In the genomic region with DNA sequence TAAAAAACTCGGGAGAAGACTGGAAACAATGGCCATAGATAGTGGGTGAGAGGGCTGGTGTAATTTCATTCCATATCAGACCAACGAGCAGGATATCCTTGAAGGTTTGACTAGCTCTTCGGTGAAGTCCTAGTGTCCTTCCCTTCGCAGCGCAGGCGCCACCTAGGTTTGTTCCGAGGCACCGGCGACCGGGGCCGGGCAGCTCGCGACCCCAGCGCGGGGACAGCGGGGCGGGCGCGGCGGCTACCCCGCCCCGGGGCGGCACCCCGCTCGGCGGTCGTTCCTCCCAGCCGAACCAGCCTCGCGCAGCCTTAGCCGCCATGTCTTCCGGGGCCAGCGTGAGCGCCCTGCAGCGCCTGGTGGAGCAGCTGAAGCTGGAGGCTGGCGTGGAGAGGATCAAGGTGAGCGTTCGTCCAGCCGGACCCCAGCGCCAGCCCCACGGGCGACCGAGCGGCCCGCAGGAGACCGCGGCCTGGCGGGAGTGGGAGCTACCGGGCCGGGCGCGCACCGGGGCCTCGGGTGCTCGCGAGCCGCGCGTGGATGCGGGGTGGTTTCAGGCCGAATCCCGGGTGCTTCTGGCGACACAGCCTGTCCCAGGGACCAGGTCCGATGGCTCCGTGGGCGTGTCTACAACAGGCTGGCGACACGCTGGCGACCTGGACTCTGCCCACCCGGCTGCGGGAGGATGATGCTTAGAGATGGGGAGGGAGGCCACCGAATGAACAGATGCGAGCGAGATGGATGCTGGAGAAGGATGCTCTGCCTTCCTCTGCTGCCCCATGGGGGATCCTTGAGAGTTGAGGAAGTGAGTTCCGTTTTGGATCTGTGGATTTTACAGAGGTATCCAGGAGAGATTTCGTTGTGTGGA, we compare ENCODE assay signal across 8 mouse cellular contexts. TPM values are rescaled to one million over a fixed set of nuclear protein-coding genes. Genes with fewer than 3 reads are reported as not detected.
DNase-seq lines count a peak whose midpoint lies in the region; ATAC-seq and TF ChIP-seq lines count a peak whose summit lies in the region.

A gene (plus strand): TSS at position 171 of the 868 bp plus-strand sequence.

- peaks cover 3% of the 10 kb centered on the region; the same call in 1 of the 2 replicates for H3K36me3 ChIP-seq in heart, embryonic 12.5 days
- peaks cover 7% of the 10 kb centered on the region; the same call in 1 of the 2 replicates for H3K36me3 ChIP-seq in kidney, embryonic 16.5 days (ENCODE audit: insufficient read depth, low read length)
- no peaks in the 10 kb centered on the region for H3K36me3 ChIP-seq in liver, embryonic 11.5 days (ENCODE audit: control insufficient read depth, insufficient read depth, low read length)
- H3K36me3 ChIP-seq in myocyte (ENCODE audit: control insufficient read depth, insufficient read depth), result peaks cover 7% of the 10 kb centered on the region
- peaks cover 1% of the 10 kb centered on the region; the same call in 1 of the 2 replicates for H3K36me3 ChIP-seq in splenic B cell, adult 2 months (ENCODE audit: control insufficient read depth, insufficient read depth, low read length, poor library complexity, severe bottlenecking)

- H3ac ChIP-seq in myocyte (ENCODE audit: control insufficient read depth, insufficient read length), result peak within 1 kb of the TSS; percentile 8

- peak within 1 kb of the TSS; percentile 93 for H3K4me2 ChIP-seq in heart, embryonic 12.5 days
- H3K4me2 ChIP-seq in kidney, embryonic 16.5 days (replicated peaks; ENCODE audit: low read depth, low read length), result peak within 1 kb of the TSS; percentile 73
- H3K4me2 ChIP-seq in liver, embryonic 11.5 days, result peak within 1 kb of the TSS; percentile 80
- H3K4me2 ChIP-seq in myocyte (ENCODE audit: low read depth), result peak within 1 kb of the TSS; percentile 87

- TF ChIP-seq POLR2A in myocyte (IDR thresholded peaks at IDR 0.05; ENCODE audit: insufficient read length, low read depth), result peak; percentile 82

- WGBS in heart, embryonic 12.5 days, result 10% methylated on average over 76 of the region's 76 CpGs
- WGBS in kidney, embryonic 16.5 days, result 7% methylated on average over 76 of the region's 76 CpGs
- WGBS in liver, embryonic 11.5 days, result 10% methylated on average over 76 of the region's 76 CpGs

- peak; percentile 81 for ATAC-seq in CD4-positive, CD25-positive, alpha-beta regulatory T cell, adult 4 months
- peak; percentile 69 for ATAC-seq in erythroid progenitor cell, adult 5-6 weeks (replicated peaks; ENCODE audit: low FRiP score, poor library complexity, severe bottlenecking)
- peak; percentile 75 for ATAC-seq in heart, embryonic 12.5 days (ENCODE audit: insufficient number of reproducible peaks, low FRiP score)
- peak; percentile 89 for ATAC-seq in kidney, embryonic 16.5 days (ENCODE audit: low FRiP score, low TSS enrichment)
- peak; percentile 90 for ATAC-seq in liver, embryonic 11.5 days (replicated peaks; ENCODE audit: low FRiP score)

- no peaks in the 10 kb centered on the region for H3K27me3 ChIP-seq in heart, embryonic 12.5 days (replicated peaks)
- H3K27me3 ChIP-seq in kidney, embryonic 16.5 days (ENCODE audit: insufficient read depth, low read length), result no peaks in the 10 kb centered on the region
- H3K27me3 ChIP-seq in liver, embryonic 11.5 days (replicated peaks; ENCODE audit: control insufficient read depth, insufficient read depth, low read length), result no peaks in the 10 kb centered on the region
- no peaks in the 10 kb centered on the region for H3K27me3 ChIP-seq in myocyte (ENCODE audit: control insufficient read depth, insufficient read depth, insufficient read length)
- no peaks in the 10 kb centered on the region for H3K27me3 ChIP-seq in splenic B cell, adult 2 months (ENCODE audit: control insufficient read depth, insufficient read depth, low read length, poor library complexity, severe bottlenecking)

- H3K4me3 ChIP-seq in brown adipose tissue, adult 24 weeks (ENCODE audit: insufficient read depth, low read depth, low read length), result peak within 1 kb of the TSS; percentile 69
- H3K4me3 ChIP-seq in heart, embryonic 12.5 days, result peak within 1 kb of the TSS; percentile 95
- H3K4me3 ChIP-seq in kidney, embryonic 16.5 days (ENCODE audit: low read length), result peak within 1 kb of the TSS; percentile 88
- peak within 1 kb of the TSS; percentile 73 for H3K4me3 ChIP-seq in liver, embryonic 11.5 days (ENCODE audit: low read depth, low read length)
- peak within 1 kb of the TSS; percentile 36 for H3K4me3 ChIP-seq in myocyte

- DNase-seq in liver, embryonic 11.5 days (ENCODE audit: low spot score), result peak; percentile 78
- DNase-seq in splenic B cell, adult 2 months (ENCODE audit: low read depth, low spot score), result peak; percentile 66

- H3K27ac ChIP-seq in brown adipose tissue, adult 24 weeks (replicated peaks; ENCODE audit: low read depth, low read length), result no peak within 1 kb of the TSS
- peak within 1 kb of the TSS; percentile 53; the same call in 1 of the 2 replicates for H3K27ac ChIP-seq in heart, embryonic 12.5 days (ENCODE audit: poor library complexity, severe bottlenecking)
- H3K27ac ChIP-seq in kidney, embryonic 16.5 days (ENCODE audit: low read length), result peak within 1 kb of the TSS; percentile 61
- H3K27ac ChIP-seq in liver, embryonic 11.5 days (ENCODE audit: low read depth, low read length), result peak within 1 kb of the TSS; percentile 34; the same call in 1 of the 2 replicates

- peaks cover 20% of the 10 kb centered on the region for H3K79me2 ChIP-seq in myocyte (ENCODE audit: control insufficient read depth, insufficient read depth)

- H3K9ac ChIP-seq in heart, embryonic 12.5 days, result peak within 1 kb of the TSS; percentile 96
- H3K9ac ChIP-seq in kidney, embryonic 16.5 days (replicated peaks; ENCODE audit: low read length), result peak within 1 kb of the TSS; percentile 90
- H3K9ac ChIP-seq in liver, embryonic 11.5 days (ENCODE audit: low read depth, low read length), result peak within 1 kb of the TSS; percentile 77

- H3K4me1 ChIP-seq in brown adipose tissue, adult 24 weeks (ENCODE audit: control insufficient read depth, insufficient read depth, insufficient read length, low read length), result peaks cover 3% of the 10 kb centered on the region; the same call in 1 of the 2 replicates
- no peaks in the 10 kb centered on the region for H3K4me1 ChIP-seq in heart, embryonic 12.5 days (replicated peaks)
- H3K4me1 ChIP-seq in kidney, embryonic 16.5 days (ENCODE audit: insufficient read depth, low read length), result 0 out of 2 replicates have a peak, but pooled peaks cover 4% of the 10 kb centered on the region
- H3K4me1 ChIP-seq in liver, embryonic 11.5 days (replicated peaks; ENCODE audit: control insufficient read depth, insufficient read depth, low read length), result peaks cover 8% of the 10 kb centered on the region; the same call in 1 of the 2 replicates

- H3K9me3 ChIP-seq in heart, embryonic 12.5 days (replicated peaks), result peaks cover 2% of the 10 kb centered on the region; the same call in 1 of the 2 replicates
- H3K9me3 ChIP-seq in kidney, embryonic 16.5 days (ENCODE audit: low read length), result peaks cover 3% of the 10 kb centered on the region
- 0 out of 2 replicates have a peak, but pooled peaks cover 2% of the 10 kb centered on the region for H3K9me3 ChIP-seq in liver, embryonic 11.5 days (ENCODE audit: control insufficient read depth, low read length)

TF ChIP-seq in myocyte, 11 proteins besides CTCF, POLR2A, EP300 and RAD21:
- TF ChIP-seq MYOG (IDR thresholded peaks at IDR 0.05; ENCODE audit: control insufficient read depth in 1 of 3, insufficient read depth in 1 of 3, insufficient read length in 2 of 3, low read depth in 2 of 3) (peak in 1 of 3 experiments; percentile 1), MYOD1 (IDR thresholded peaks at IDR 0.05; ENCODE audit: control insufficient read depth in 1 of 3, insufficient read length in 2 of 3, low read depth in 2 of 3) (no peak)

RNA-seq across cellular contexts. Expression of the gene that starts here (rescaled TPM):
- polyA plus RNA-seq in CD4-positive, CD25-positive, alpha-beta regulatory T cell, adult 4 months (2017; shearing (Covaris generic)), result 100 to 1,000 TPM; 105 to 116 TPM
- polyA plus RNA-seq in brown adipose tissue, adult 24 weeks (2012; ENCODE audit: insufficient read depth, insufficient read length, missing spikeins), result 34.8 and 39.2 TPM in 2 replicates
- 26.0 and 34.2 TPM in 2 replicates for total RNA-seq in erythroid progenitor cell, adult 5-6 weeks (2015; ENCODE audit: low replicate concordance)
- total RNA-seq in erythroid progenitor cell, adult 5-6 weeks (2017; ENCODE audit: low replicate concordance), result 7.8 and 8.2 TPM in 2 replicates
- 38.8 and 47.7 TPM in 2 replicates for polyA plus RNA-seq in heart, embryonic 12.5 days (2016; fragmentation: Nextera tagmentation; extraction: Ambion mirVana)
- 89.6 and 92.9 TPM in 2 replicates for polyA plus RNA-seq in kidney, embryonic 16.5 days (2015; fragmentation: Nextera tagmentation; extraction: Ambion mirVana)
- 67.6 and 78.9 TPM in 2 replicates for polyA plus RNA-seq in liver, embryonic 11.5 days (2014; fragmentation: Nextera tagmentation; extraction: Ambion mirVana)
- 57.3 TPM for polyA plus RNA-seq in myocyte (2012; fragmentation: generic; extraction: Trizol)

Comparison
In these comparisons a context has a peak if more than half of its experiments do, and no peak if none do; other contexts are left out.
1. H3K4me3 ChIP-seq: peak in every context shown above with its lines; median percentile 95 in heart, embryonic 12.5 days; 88 in kidney, embryonic 16.5 days; 73 in liver, embryonic 11.5 days; 69 in brown adipose tissue, adult 24 weeks; 36 in myocyte.